Mouse (Mus musculus) myocyte (in vitro differentiated cells): ENCODE data around the gene Meis3. TPM values are rescaled to one million over a fixed set of nuclear protein-coding genes. Genes with fewer than 3 reads are reported as not detected.

Experiments
- H3K27me3 ChIP-seq: one replicate; pipeline ENCODE4 v1.6.1; 2011; ENCODE audit not compliant: control insufficient read depth, insufficient read depth, insufficient read length
- H3K36me3 ChIP-seq: one replicate; pipeline ENCODE4 v1.6.1; 2011; ENCODE audit not compliant: control insufficient read depth, insufficient read depth
- H3K4me2 ChIP-seq: one replicate; pipeline ENCODE4 v1.6.1; 2011; ENCODE audit warnings: low read depth, control low read depth
- H3K4me3 ChIP-seq: one replicate; pipeline ENCODE4 v1.5.1; 2011; ENCODE audit warnings: mild to moderate bottlenecking, control low read depth, moderate library complexity
- H3K79me2 ChIP-seq: one replicate; pipeline ENCODE4 v1.6.1; 2011; ENCODE audit not compliant: control insufficient read depth, insufficient read depth
- H3ac ChIP-seq: one replicate; pipeline ENCODE4 v1.6.1; 2011; ENCODE audit not compliant: control insufficient read depth, insufficient read length
- CEBPB ChIP-seq: IDR thresholded peaks from 2 replicates; pipeline ENCODE4 v1.6.1; 2011; ENCODE audit warnings: mild to moderate bottlenecking, moderate library complexity; ENCODE audit not compliant: poor library complexity, insufficient read depth, severe bottlenecking
- E2F4 ChIP-seq: IDR thresholded peaks from one replicate; pipeline ENCODE4 v1.6.1; 2011; ENCODE audit warnings: mild to moderate bottlenecking, control low read depth, moderate library complexity; ENCODE audit not compliant: insufficient read depth
- MAX ChIP-seq: IDR thresholded peaks from one replicate; pipeline ENCODE4 v1.6.1; 2011; ENCODE audit warnings: low read depth, mild to moderate bottlenecking, control low read depth
- MYOD1 ChIP-seq, 3 experiments: IDR thresholded peaks; one replicate each; pipeline ENCODE4 v1.6.1; 2011; ENCODE audit warnings: control low read depth in 2 of 3, low read depth in 2 of 3, mild to moderate bottlenecking in 2 of 3, moderate library complexity in 1 of 3; ENCODE audit not compliant: insufficient read length in 2 of 3, control insufficient read depth in 1 of 3
- MYOG ChIP-seq, 3 experiments: IDR thresholded peaks; one replicate each; pipeline ENCODE4 v1.6.1; 2011; ENCODE audit warnings: control low read depth in 2 of 3, low read depth in 2 of 3, mild to moderate bottlenecking in 2 of 3; ENCODE audit not compliant: insufficient read length in 2 of 3, control insufficient read depth in 1 of 3, insufficient read depth in 1 of 3
- POLR2A ChIP-seq: IDR thresholded peaks from one replicate; pipeline ENCODE4 v1.6.1; 2011; ENCODE audit warnings: low read depth, mild to moderate bottlenecking, control low read depth, moderate library complexity; ENCODE audit not compliant: insufficient read length
- POLR2AphosphoS2 ChIP-seq: IDR thresholded peaks from one replicate; pipeline ENCODE4 v1.6.1; 2011; ENCODE audit warnings: low read depth, control low read depth; ENCODE audit not compliant: insufficient read length
- REST ChIP-seq: IDR thresholded peaks from one replicate; pipeline ENCODE4 v1.6.1; 2011; ENCODE audit warnings: mild to moderate bottlenecking, control low read depth, moderate library complexity; ENCODE audit not compliant: insufficient read depth, insufficient read length
- SRF ChIP-seq: IDR thresholded peaks from one replicate; pipeline ENCODE4 v1.6.1; 2011; ENCODE audit warnings: low read depth; ENCODE audit not compliant: control insufficient read depth, insufficient read length
- TCF12 ChIP-seq: IDR thresholded peaks from one replicate; pipeline ENCODE4 v1.6.1; 2011; ENCODE audit warnings: mild to moderate bottlenecking, control low read depth; ENCODE audit not compliant: poor library complexity, insufficient read depth, severe bottlenecking
- TCF3 ChIP-seq: IDR thresholded peaks from one replicate; pipeline ENCODE4 v1.6.1; 2011; ENCODE audit warnings: low read depth, control low read depth; ENCODE audit not compliant: insufficient read length
- USF1 ChIP-seq: IDR thresholded peaks from one replicate; pipeline ENCODE4 v1.6.1; 2011; ENCODE audit warnings: low read depth, mild to moderate bottlenecking, control low read depth, moderate library complexity
- polyA plus RNA-seq: library from polyadenylated mRNA; unstranded; fragments of >200 nt; fragmentation: generic; extraction: Trizol; gene quantifications from one replicate; pipeline ENCODE4 v1.2.1, GENCODE M21; 2012; ENCODE audit warnings: missing spikeins

Gene Meis3
- 2.2 TPM for polyA plus RNA-seq

DNA sequence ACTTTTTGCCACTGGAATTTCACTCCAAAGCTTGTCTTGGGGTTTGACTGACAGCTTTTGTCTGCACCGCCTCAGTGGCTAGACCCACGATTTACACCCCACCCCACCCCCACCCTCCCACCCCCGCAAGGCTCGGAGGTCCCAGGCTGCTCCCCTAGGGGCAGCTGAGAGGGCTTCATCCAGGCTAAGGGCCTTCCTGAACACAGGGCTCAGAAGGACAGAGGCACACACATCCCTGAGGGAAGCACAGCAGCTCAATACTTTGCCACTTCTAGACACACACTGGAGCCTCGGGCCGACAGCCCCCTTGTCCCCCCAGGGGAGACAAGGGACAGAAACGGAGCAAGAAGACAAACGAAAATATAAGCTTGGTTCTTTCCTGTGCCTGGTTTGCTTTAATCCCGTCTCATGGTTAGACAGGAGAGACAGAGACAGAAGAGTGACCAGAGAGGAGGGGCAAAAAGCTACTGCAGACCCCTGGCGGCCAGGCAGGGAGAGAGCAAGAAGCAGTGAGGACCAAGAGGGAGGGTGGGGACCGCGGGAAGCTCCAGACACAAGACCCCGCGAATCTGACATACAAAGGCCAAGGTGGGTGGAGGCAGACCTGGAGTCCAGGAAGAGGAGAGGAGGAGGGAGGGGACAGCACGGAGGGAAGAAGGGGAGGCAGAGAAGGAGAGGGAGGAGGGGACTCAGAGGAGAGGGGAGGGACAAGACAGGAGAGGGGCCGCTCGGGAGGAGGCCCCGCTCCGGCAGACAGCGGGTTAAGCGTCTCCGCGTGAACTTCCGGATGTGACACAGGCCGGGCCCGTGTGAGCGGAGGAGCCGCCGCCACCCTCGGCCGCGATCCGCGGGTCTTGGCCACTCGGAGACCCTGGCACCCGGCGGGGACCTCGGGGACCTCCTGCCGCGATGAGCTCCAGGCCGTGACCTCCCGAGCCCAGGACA, at the start of gene Meis3:
Gene Meis3, plus strand, starts transcription at position 494 of the 945 bp plus-strand sequence.
- Histone ChIP-seq H3K79me2 (no peaks in the 10 kb centered on the region), H3K4me2 (peak within 1 kb of the TSS; percentile 76), H3ac (peak within 1 kb of the TSS; percentile 2), H3K4me3 (peak within 1 kb of the TSS; percentile 18), H3K36me3 (no peaks in the 10 kb centered on the region), H3K27me3 (peaks cover 14% of the 10 kb centered on the region)
- TF ChIP-seq USF1: no peak
- TF ChIP-seq REST: no peak
- TF ChIP-seq MAX: no peak
- TF ChIP-seq CEBPB: no peak
- TF ChIP-seq POLR2A: no peak
- TF ChIP-seq E2F4: no peak
- TF ChIP-seq TCF3: no peak
- no peak for TF ChIP-seq MYOG (IDR thresholded peaks at IDR 0.05; ENCODE audit: control insufficient read depth in 1 of 3, insufficient read depth in 1 of 3, insufficient read length in 2 of 3, low read depth in 2 of 3)
- no peak for TF ChIP-seq TCF12
- no peak for TF ChIP-seq MYOD1 (IDR thresholded peaks at IDR 0.05; ENCODE audit: control insufficient read depth in 1 of 3, insufficient read length in 2 of 3, low read depth in 2 of 3)
- TF ChIP-seq POLR2AphosphoS2: no peak
- TF ChIP-seq SRF: no peak

GRCm38 (mm10) chr7:16125829-16126228, 49.1 kb upstream of the Meis3 start:
- H3ac ChIP-seq: no peak overlapping the region
- no peak for TF ChIP-seq POLR2AphosphoS2
- TF ChIP-seq MYOG (IDR thresholded peaks at IDR 0.05; ENCODE audit: control insufficient read depth in 1 of 3, insufficient read depth in 1 of 3, insufficient read length in 2 of 3, low read depth in 2 of 3): no peak
- TF ChIP-seq E2F4: no peak
- TF ChIP-seq POLR2A: no peak
- TF ChIP-seq REST: no peak
- no peak for TF ChIP-seq SRF
- no peak for TF ChIP-seq CEBPB
- no peak for TF ChIP-seq TCF12
- no peak for TF ChIP-seq TCF3

GRCm38 (mm10) chr7:16128344-16128743, 46.5 kb upstream of the Meis3 start:
- Histone ChIP-seq H3K4me3 (no peak overlapping the region), H3K79me2 (no peaks in the 10 kb centered on the region), H3K36me3 (no peaks in the 10 kb centered on the region), H3ac (no peak overlapping the region), H3K4me2 (no peak overlapping the region), H3K27me3 (peaks cover 28% of the 10 kb centered on the region)
- TF ChIP-seq CEBPB (no peak), MYOG (IDR thresholded peaks at IDR 0.05; ENCODE audit: control insufficient read depth in 1 of 3, insufficient read depth in 1 of 3, insufficient read length in 2 of 3, low read depth in 2 of 3) (no peak), TCF12 (no peak), REST (no peak), USF1 (no peak), MAX (no peak)

More at GRCm38 (mm10) chr7:16125829-16126228, 49.1 kb upstream of the Meis3 start:
- Histone ChIP-seq H3K4me2 (no peak overlapping the region), H3K36me3 (no peaks in the 10 kb centered on the region), H3K4me3 (no peak overlapping the region), H3K27me3 (peaks cover 7% of the 10 kb centered on the region), H3K79me2 (no peaks in the 10 kb centered on the region)

DNA sequence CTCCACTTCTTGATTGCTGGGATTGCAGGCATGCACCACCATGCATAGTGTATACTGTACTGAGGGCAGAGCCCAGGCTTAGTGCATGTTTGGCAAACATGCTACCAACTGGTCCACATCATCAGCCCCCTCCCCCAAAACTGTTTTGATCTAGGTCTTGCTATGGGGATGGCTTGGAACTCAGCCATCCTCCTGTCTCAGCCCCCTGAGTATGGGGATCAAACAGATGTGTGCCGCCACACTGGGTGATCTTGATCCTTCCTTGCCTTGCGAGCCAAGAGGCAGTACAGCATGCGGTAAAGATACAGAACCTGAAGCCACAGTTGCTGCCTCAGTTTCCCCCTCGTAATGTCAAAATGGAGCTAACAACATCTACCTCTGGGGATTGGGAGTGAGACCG, 46.0 kb upstream of the Meis3 start:
- Histone ChIP-seq H3K4me3 (no peak overlapping the region), H3K27me3 (peaks cover 33% of the 10 kb centered on the region), H3K4me2 (no peak overlapping the region), H3K36me3 (no peaks in the 10 kb centered on the region), H3K79me2 (no peaks in the 10 kb centered on the region), H3ac (no peak overlapping the region)
- TF ChIP-seq MYOG (IDR thresholded peaks at IDR 0.05; ENCODE audit: control insufficient read depth in 1 of 3, insufficient read depth in 1 of 3, insufficient read length in 2 of 3, low read depth in 2 of 3) (no peak), REST (no peak), POLR2AphosphoS2 (no peak), SRF (no peak), POLR2A (no peak), MYOD1 (IDR thresholded peaks at IDR 0.05; ENCODE audit: control insufficient read depth in 1 of 3, insufficient read length in 2 of 3, low read depth in 2 of 3) (no peak), USF1 (no peak), E2F4 (no peak), TCF12 (no peak), CEBPB (no peak), TCF3 (no peak), MAX (no peak)
